16 mouse cellular contexts compared by ENCODE assay signal in genomic region chr15:80142130-80142529, GRCm38 (mm10). TPM values are rescaled to one million over a fixed set of nuclear protein-coding genes. Genes with fewer than 3 reads are reported as not detected.
DNase-seq lines count a peak whose midpoint lies in the region; ATAC-seq and TF ChIP-seq lines count a peak whose summit lies in the region.
"Had no signal": no experiment of that assay in that cellular context is flagged by ENCODE, and none has a peak within 500 bp of the region (broad histone marks: within the 10 kb centered on the region; RNA-seq: fewer than 3 reads in every experiment).

No protein-coding gene starts in this region.

- 95% methylated on average over 3 of the region's 3 CpGs for WGBS in hindbrain, postnatal 0 days
- 98% methylated on average over 3 of the region's 3 CpGs for WGBS in hindbrain, embryonic 12.5 days
- WGBS in lung, postnatal 0 days: 97% methylated on average over 3 of the region's 3 CpGs

- in situ Hi-C loops in ES-E14 (cut with MboI; ENCODE audit: low sequenced_read_pairs in 2 of 2, unreplicated experiment in 2 of 2): no loop called here

- no peak overlapping the region for H3K9ac ChIP-seq in hindbrain, postnatal 0 days (replicated peaks; ENCODE audit: low read length)
- H3K9ac ChIP-seq in hindbrain, embryonic 12.5 days: no peak overlapping the region
- H3K9ac ChIP-seq in lung, postnatal 0 days (replicated peaks; ENCODE audit: low read depth): no peak overlapping the region
- H3K9ac ChIP-seq in ES-E14 (ENCODE audit: insufficient read depth, low read depth, low read length, poor library complexity, severe bottlenecking): no peak overlapping the region
- H3K9ac ChIP-seq: forebrain, embryonic 13.5 days; limb, embryonic 15.5 days had no signal

- no peaks in the 10 kb centered on the region for H3K27me3 ChIP-seq in hindbrain, postnatal 0 days (ENCODE audit: insufficient read depth, low read length)
- no peaks in the 10 kb centered on the region for H3K27me3 ChIP-seq in hindbrain, embryonic 12.5 days
- no peaks in the 10 kb centered on the region for H3K27me3 ChIP-seq in lung, postnatal 0 days (replicated peaks; ENCODE audit: insufficient read depth, low read length)
- H3K27me3 ChIP-seq: forebrain, embryonic 13.5 days; limb, embryonic 15.5 days had no signal

- no peak for TF ChIP-seq EP300 in lung, postnatal 0 days (IDR thresholded peaks at IDR 0.05)

- peaks cover 3% of the 10 kb centered on the region; the same call in 1 of the 2 replicates for H3K4me1 ChIP-seq in hindbrain, postnatal 0 days (ENCODE audit: insufficient read depth, low read length)
- peaks cover 12% of the 10 kb centered on the region; the same call in 1 of the 2 replicates for H3K4me1 ChIP-seq in hindbrain, embryonic 12.5 days
- H3K4me1 ChIP-seq in lung, postnatal 0 days (ENCODE audit: insufficient read depth, low read depth, low read length): peaks cover 6% of the 10 kb centered on the region; the same call in 1 of the 2 replicates
- peaks cover 4 to 5% of the 10 kb centered on the region in 2 experiments; a peak in 3 of 4 replicates for H3K4me1 ChIP-seq in ES-E14 (ENCODE audit: control insufficient read depth in 2 of 2, insufficient read depth in 2 of 2, low read length in 2 of 2, poor library complexity in 1 of 2)
- H3K4me1 ChIP-seq: limb, embryonic 15.5 days had no signal

- ATAC-seq in hindbrain, postnatal 0 days: no peak
- ATAC-seq in hindbrain, embryonic 12.5 days (ENCODE audit: low FRiP score): no peak
- no peak for ATAC-seq in lung, postnatal 0 days
- ATAC-seq: forebrain, embryonic 13.5 days had no signal

- DNase-seq in hindbrain, postnatal 0 days (ENCODE audit: low spot score): no peak
- no peak for DNase-seq in lung, postnatal 0 days (ENCODE audit: low spot score)
- DNase-seq in lung, adult 18-20 months: no peak
- peak; percentile 49 for DNase-seq in ES-E14 (ENCODE audit: low read depth, low spot score)
- DNase-seq in retina, postnatal 1 day: peak; percentile 24
- DNase-seq in urinary bladder, postnatal 10 days (ENCODE audit: low spot score): no peak
- no peak for DNase-seq in testis, postnatal 14 days (ENCODE audit: low spot score)
- DNase-seq: adrenal gland, adult 2 months; cerebellum, adult 18-20 months; heart, postnatal 14 days; lung, postnatal 10 days had no signal

- peak; percentile 46 for TF ChIP-seq CTCF in hindbrain, postnatal 0 days (IDR thresholded peaks at IDR 0.05; ENCODE audit: low read depth)
- peak; percentile 45 for TF ChIP-seq CTCF in lung, postnatal 0 days (IDR thresholded peaks at IDR 0.05)

- H3K4me3 ChIP-seq in hindbrain, postnatal 0 days (ENCODE audit: low read length): no peak overlapping the region
- H3K4me3 ChIP-seq in hindbrain, embryonic 12.5 days: no peak overlapping the region
- H3K4me3 ChIP-seq in lung, postnatal 0 days (ENCODE audit: low read depth, low read length): no peak overlapping the region
- no peak overlapping the region for H3K4me3 ChIP-seq in ES-E14 (ENCODE audit: insufficient read depth in 1 of 2, low read depth in 1 of 2, low read length in 2 of 2, poor library complexity in 1 of 2, severe bottlenecking in 1 of 2)
- H3K4me3 ChIP-seq: forebrain, embryonic 13.5 days; limb, embryonic 15.5 days had no signal

- H3K27ac ChIP-seq in hindbrain, postnatal 0 days: no peak overlapping the region
- H3K27ac ChIP-seq in hindbrain, embryonic 12.5 days: no peak overlapping the region
- H3K27ac ChIP-seq in lung, postnatal 0 days (ENCODE audit: low read length): no peak overlapping the region
- H3K27ac ChIP-seq in ES-E14 (ENCODE audit: insufficient read depth, low read depth, low read length, poor library complexity, severe bottlenecking): no peak overlapping the region
- H3K27ac ChIP-seq: forebrain, embryonic 13.5 days; limb, embryonic 15.5 days had no signal

- H3K9me3 ChIP-seq in hindbrain, postnatal 0 days (ENCODE audit: low read length): no peaks in the 10 kb centered on the region
- peaks cover 8% of the 10 kb centered on the region; the same call in 1 of the 2 replicates for H3K9me3 ChIP-seq in hindbrain, embryonic 12.5 days (replicated peaks)
- no peaks in the 10 kb centered on the region for H3K9me3 ChIP-seq in lung, postnatal 0 days (ENCODE audit: low read length)
- no peaks in the 10 kb centered on the region for H3K9me3 ChIP-seq in ES-E14 (ENCODE audit: control insufficient read depth, insufficient read depth, low read depth, low read length)
- H3K9me3 ChIP-seq: forebrain, embryonic 13.5 days; limb, embryonic 15.5 days had no signal

- no peak overlapping the region for H3K4me2 ChIP-seq in hindbrain, postnatal 0 days (ENCODE audit: low read depth, low read length)
- H3K4me2 ChIP-seq in hindbrain, embryonic 12.5 days (replicated peaks): no peak overlapping the region
- no peak overlapping the region for H3K4me2 ChIP-seq in lung, postnatal 0 days (replicated peaks; ENCODE audit: low read depth, low read length)
- H3K4me2 ChIP-seq: forebrain, embryonic 13.5 days; limb, embryonic 15.5 days had no signal

- 0 out of 2 replicates have a peak, but pooled peaks cover 3% of the 10 kb centered on the region for H3K36me3 ChIP-seq in hindbrain, postnatal 0 days (ENCODE audit: insufficient read depth, low read length)
- peaks cover 25% of the 10 kb centered on the region for H3K36me3 ChIP-seq in hindbrain, embryonic 12.5 days
- H3K36me3 ChIP-seq in lung, postnatal 0 days (ENCODE audit: insufficient read depth, low read length): no peaks in the 10 kb centered on the region
- peaks cover 4% of the 10 kb centered on the region; the same call in 1 of the 2 replicates for H3K36me3 ChIP-seq in ES-E14 (ENCODE audit: control insufficient read depth, insufficient read depth, low read length, poor library complexity, severe bottlenecking)

TF ChIP-seq in ES-E14, 5 proteins besides CTCF, POLR2A, EP300 and RAD21:
- no peak for TF ChIP-seq ZNF384 (IDR thresholded peaks at IDR 0.05; ENCODE audit: low read depth, low read length)
- TF ChIP-seq CHD2 (IDR thresholded peaks at IDR 0.05; ENCODE audit: low read depth, low read length): no peak
- TF ChIP-seq HCFC1 (IDR thresholded peaks at IDR 0.05; ENCODE audit: borderline replicate concordance, insufficient read depth, low read length): no peak
- no peak for TF ChIP-seq MAFK (IDR thresholded peaks at IDR 0.05; ENCODE audit: insufficient read depth, low read depth, low read length)
- TF ChIP-seq ZC3H11A (IDR thresholded peaks at IDR 0.05; ENCODE audit: borderline replicate concordance, low read depth, low read length): no peak

RNA-seq across cellular contexts. Expression of gene Tab1, which starts 9.2 kb away (rescaled TPM):
- 55.0 and 58.6 TPM in 2 replicates for total RNA-seq in hindbrain, postnatal 0 days (2014; rRNA removed)
- 26.5 and 27.9 TPM in 2 replicates for polyA plus RNA-seq in hindbrain, postnatal 0 days (2015; fragmentation: Nextera tagmentation; extraction: Ambion mirVana)
- 42.1 and 44.0 TPM in 2 replicates for polyA plus RNA-seq in hindbrain, embryonic 12.5 days (2016; fragmentation: Nextera tagmentation; extraction: Ambion mirVana)
- 18.1 and 19.1 TPM in 2 replicates for polyA plus RNA-seq in lung, postnatal 0 days (2015; fragmentation: Nextera tagmentation; extraction: Ambion mirVana)
- 16.6 and 24.3 TPM in 2 replicates for total RNA-seq in ES-E14 (2012; rRNA removed)

RNA-seq across cellular contexts. Expression of gene Mgat3, which starts 31.4 kb away (rescaled TPM):
- 99.6 and 106 TPM in 2 replicates for total RNA-seq in hindbrain, postnatal 0 days (2014; rRNA removed)
- polyA plus RNA-seq in hindbrain, postnatal 0 days (2015; fragmentation: Nextera tagmentation; extraction: Ambion mirVana): 13.2 and 13.5 TPM in 2 replicates
- 12.0 and 12.2 TPM in 2 replicates for polyA plus RNA-seq in hindbrain, embryonic 12.5 days (2016; fragmentation: Nextera tagmentation; extraction: Ambion mirVana)
- 3.0 and 3.9 TPM in 2 replicates for polyA plus RNA-seq in lung, postnatal 0 days (2015; fragmentation: Nextera tagmentation; extraction: Ambion mirVana)
- total RNA-seq in ES-E14 (2012; rRNA removed): 7.9 and 8.5 TPM in 2 replicates
- total RNA-seq: megakaryocyte-erythroid progenitor cell, adult 5-6 weeks had no signal

RNA-seq across cellular contexts. Expression of gene Rpl3, which starts 50.5 kb away (rescaled TPM):
- total RNA-seq in hindbrain, postnatal 0 days (2014; rRNA removed): 599 and 600 TPM in 2 replicates
- polyA plus RNA-seq in hindbrain, postnatal 0 days (2015; fragmentation: Nextera tagmentation; extraction: Ambion mirVana): 527 and 544 TPM in 2 replicates
- 642 and 670 TPM in 2 replicates for polyA plus RNA-seq in hindbrain, embryonic 12.5 days (2016; fragmentation: Nextera tagmentation; extraction: Ambion mirVana)
- 554 and 577 TPM in 2 replicates for polyA plus RNA-seq in lung, postnatal 0 days (2015; fragmentation: Nextera tagmentation; extraction: Ambion mirVana)
- total RNA-seq in ES-E14 (2012; rRNA removed): 1,661 and 1,803 TPM in 2 replicates

RNA-seq across cellular contexts. Expression of gene Syngr1, which starts 51.0 kb away (rescaled TPM):
- total RNA-seq in hindbrain, postnatal 0 days (2014; rRNA removed): 155 and 157 TPM in 2 replicates
- 73.4 and 78.6 TPM in 2 replicates for polyA plus RNA-seq in hindbrain, postnatal 0 days (2015; fragmentation: Nextera tagmentation; extraction: Ambion mirVana)
- polyA plus RNA-seq in hindbrain, embryonic 12.5 days (2016; fragmentation: Nextera tagmentation; extraction: Ambion mirVana): 11.6 and 14.3 TPM in 2 replicates
- 34.4 and 35.3 TPM in 2 replicates for polyA plus RNA-seq in lung, postnatal 0 days (2015; fragmentation: Nextera tagmentation; extraction: Ambion mirVana)
- total RNA-seq in ES-E14 (2012; rRNA removed): 78.8 and 105 TPM in 2 replicates
- total RNA-seq: neutrophil, adult 5-6 weeks had no signal

Comparison
In these comparisons a context has a peak if more than half of its experiments do, and no peak if none do; other contexts are left out.
1. DNase-seq: peak in ES-E14 (single experiment) and retina, postnatal 1 day (single experiment); none in hindbrain, postnatal 0 days (single experiment), lung, postnatal 0 days (single experiment), lung, adult 18-20 months (0 of 2), urinary bladder, postnatal 10 days (single experiment) and testis, postnatal 14 days (single experiment).